Mouse (Mus musculus) testis, adult 2 months (tissue): Measurements from ENCODE around the gene Grin2b.

Experiments
- CTCF ChIP-seq: fragments of 200-500 bp; IDR thresholded peaks from 2 replicates; pipeline ENCODE4 v1.5.1; 2012; ENCODE audit warnings: low read depth, mild to moderate bottlenecking, inconsistent platforms, low read length, moderate library complexity; ENCODE audit not compliant: control insufficient read depth, insufficient read depth, insufficient replicate concordance
- POLR2A ChIP-seq: fragments of 200-500 bp; IDR thresholded peaks from 2 replicates; pipeline ENCODE4 v1.6.1; 2012; ENCODE audit warnings: low read depth, mild to moderate bottlenecking, inconsistent platforms, low read length, moderate library complexity; ENCODE audit not compliant: control insufficient read depth

GRCm38 (mm10) chr6:136122593-136122992 is 50.7 kb downstream of the Grin2b start:
- TF ChIP-seq POLR2A (no peak), CTCF (no peak)
